Mouse (Mus musculus) CD4-positive, CD25-positive, alpha-beta regulatory T cell, adult 2 months (primary cell): Measurements from ENCODE around the gene Dnaja1.
A peak's percentile ranks its signal among the peaks of the same experiment; 100 is the strongest.

Source experiments
- DNase-seq: peaks from one replicate; pipeline ENCODE4 v3.0.0-alpha.2; 2012; ENCODE audit warnings: low read depth, low spot score

The Dnaja1 gene

GRCm38 (mm10) chr4:40722011-40722666 lies at the start of gene Dnaja1:
Gene Dnaja1 (plus strand): TSS chr4:40722150.
- peak; percentile 98 for DNase-seq

GRCm38 (mm10) chr4:40673526-40673925 lies 48.4 kb upstream of the Dnaja1 start:
- no peak for DNase-seq

GRCm38 (mm10) chr4:40676338-40676737 lies 45.6 kb upstream of the Dnaja1 start:
- no peak for DNase-seq

- DNase-seq: no peak
Measured at GRCm38 (mm10) chr4:40677132-40677531, 44.8 kb upstream of the Dnaja1 start.

- DNase-seq: peak; percentile 90
Measured at GRCm38 (mm10) chr4:40680250-40680860, 41.6 kb upstream of the Dnaja1 start.

GRCm38 (mm10) chr4:40681908-40682307 lies 40.0 kb upstream of the Dnaja1 start:
- DNase-seq: peak; percentile 63

- no peak for DNase-seq
Measured at GRCm38 (mm10) chr4:40682359-40682758, 39.6 kb upstream of the Dnaja1 start.

GRCm38 (mm10) chr4:40683306-40683705 lies 38.6 kb upstream of the Dnaja1 start:
- no peak for DNase-seq

- DNase-seq: no peak
Measured at GRCm38 (mm10) chr4:40691100-40691499, 30.9 kb upstream of the Dnaja1 start.

- DNase-seq: no peak
Measured at GRCm38 (mm10) chr4:40697059-40697458, 24.9 kb upstream of the Dnaja1 start.

- no peak for DNase-seq
Measured at GRCm38 (mm10) chr4:40700216-40700615, 21.7 kb upstream of the Dnaja1 start.

GRCm38 (mm10) chr4:40701796-40702195 lies 20.2 kb upstream of the Dnaja1 start:
- DNase-seq: no peak

- DNase-seq: peak; percentile 97
Measured at GRCm38 (mm10) chr4:40702797-40703709, 18.9 kb upstream of the Dnaja1 start, which contains the start of gene Aptx. Gene Aptx (minus strand): TSS chr4:40703194.

- DNase-seq: no peak
Measured at GRCm38 (mm10) chr4:40703710-40704275, 18.2 kb upstream of the Dnaja1 start.

- no peak for DNase-seq
Measured at GRCm38 (mm10) chr4:40717141-40717540, 4.8 kb upstream of the Dnaja1 start.

- peak; percentile 82 for DNase-seq
Measured at GRCm38 (mm10) chr4:40720910-40721309, 1.0 kb upstream of the Dnaja1 start.

GRCm38 (mm10) chr4:40722687-40723460 lies 924 bp downstream of the Dnaja1 start:
- peak; percentile 87 for DNase-seq

- DNase-seq: no peak
Measured at GRCm38 (mm10) chr4:40725141-40725540, 3.2 kb downstream of the Dnaja1 start.

GRCm38 (mm10) chr4:40725554-40725953 lies 3.6 kb downstream of the Dnaja1 start:
- no peak for DNase-seq

- peak; percentile 45 for DNase-seq
Measured at GRCm38 (mm10) chr4:40727247-40727646, 5.3 kb downstream of the Dnaja1 start.

GRCm38 (mm10) chr4:40731262-40731661 lies 9.3 kb downstream of the Dnaja1 start:
- no peak for DNase-seq
